Mouse (Mus musculus): Measurements from ENCODE around the gene Sox5. TPM values are rescaled to one million over a fixed set of nuclear protein-coding genes. Genes with fewer than 3 reads are reported as not detected.

Sox5 gene
- polyA plus RNA-seq, 2 experiments: 1.6 to 1.7 TPM

DNA sequence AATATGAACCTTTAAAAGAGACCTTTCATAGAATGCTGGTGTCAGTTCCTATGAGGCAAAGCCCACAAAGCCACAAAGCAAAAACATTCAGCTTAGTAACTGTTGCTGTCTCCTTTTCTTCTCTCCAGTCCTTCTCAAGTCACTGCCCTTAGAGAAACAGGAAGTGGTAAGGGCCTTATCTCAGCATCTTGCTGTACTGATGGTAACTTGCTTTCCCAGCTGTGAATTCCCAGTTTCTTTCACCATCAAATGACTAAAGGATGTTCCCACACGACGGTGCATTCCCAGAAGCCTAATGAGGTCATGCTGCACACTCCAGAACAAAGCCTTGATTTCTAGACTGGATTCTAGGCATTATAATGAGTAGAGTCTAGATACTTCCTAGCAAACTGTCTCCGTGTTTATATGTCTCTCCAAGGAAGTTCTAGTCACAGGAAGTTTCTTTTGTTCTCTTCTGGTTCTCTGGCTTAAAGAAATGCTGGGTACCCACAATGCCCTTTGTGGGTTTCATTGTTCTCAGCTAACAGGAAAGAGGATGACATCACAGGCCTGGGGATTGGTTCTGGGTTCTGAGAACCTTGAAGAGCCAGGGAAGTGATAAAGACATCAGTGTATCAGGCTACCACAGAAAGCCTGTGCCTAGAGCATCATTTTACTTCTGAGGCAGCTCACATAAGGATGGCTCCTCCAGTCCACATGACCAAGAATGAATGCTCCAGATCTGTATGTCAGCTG, 111.2 kb downstream of the Sox5 start:
- no peak overlapping the region for H3K4me2 ChIP-seq (ENCODE audit: low read depth)
- no peaks in the 10 kb centered on the region for H3K36me3 ChIP-seq (replicated peaks; ENCODE audit: control insufficient read depth, insufficient read depth, low read depth)
- H3K27me3 ChIP-seq (ENCODE audit: control insufficient read depth, insufficient read depth, low read length): no peaks in the 10 kb centered on the region
- H3K27ac ChIP-seq: no peak overlapping the region
- H3K9me3 ChIP-seq (ENCODE audit: control insufficient read depth, low read length): no peaks in the 10 kb centered on the region
- ATAC-seq (ENCODE audit: insufficient read depth) (no peak), DNase-seq (ENCODE audit: low read depth in 3 of 3, low spot score in 3 of 3) (no peak)
- no peak overlapping the region for H3K4me3 ChIP-seq (ENCODE audit: insufficient read depth in 1 of 2, low read depth in 2 of 2, low read length in 2 of 2)
- TF ChIP-seq EP300 (IDR thresholded peaks at IDR 0.05; ENCODE audit: low read depth): no peak
- TF ChIP-seq CTCF (IDR thresholded peaks at IDR 0.05; ENCODE audit: low read depth): no peak
- WGBS (ENCODE audit: insufficient replicate concordance): 9% methylated on average over 3 of the region's 3 CpGs
- H3K4me1 ChIP-seq (replicated peaks; ENCODE audit: control insufficient read depth in 2 of 2, insufficient read depth in 2 of 2, low read length in 1 of 2): peaks cover 0 to 2% of the 10 kb centered on the region in 2 experiments; a peak in 1 of 4 replicates
- H3K9ac ChIP-seq (replicated peaks): no peak overlapping the region

DNA sequence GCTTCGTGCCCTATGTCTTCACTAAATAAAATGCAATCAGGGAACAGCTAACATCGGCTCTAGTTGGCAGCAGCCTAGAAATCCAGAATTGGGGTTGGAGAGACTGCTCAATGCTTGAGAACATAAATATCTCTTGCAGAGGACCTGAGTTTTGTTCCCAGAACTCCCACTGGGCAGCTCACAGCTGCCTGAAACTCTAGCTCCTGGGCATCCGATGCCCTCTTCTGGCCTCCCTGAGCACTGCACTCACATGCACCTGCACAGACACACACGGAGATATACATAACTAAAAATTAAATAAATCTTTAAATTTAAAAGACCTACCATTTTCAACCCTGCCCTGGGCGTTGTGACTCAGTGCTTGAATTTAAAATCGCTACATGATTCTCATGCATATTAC, 115.2 kb downstream of the Sox5 start:
- no peak overlapping the region for H3K27ac ChIP-seq
- DNase-seq (ENCODE audit: low read depth in 3 of 3, low spot score in 3 of 3): no peak
- no peaks in the 10 kb centered on the region for H3K27me3 ChIP-seq (ENCODE audit: control insufficient read depth, insufficient read depth, low read length)
- no peaks in the 10 kb centered on the region for H3K9me3 ChIP-seq (ENCODE audit: control insufficient read depth, low read length)
- no peaks in the 10 kb centered on the region for H3K4me1 ChIP-seq (replicated peaks; ENCODE audit: control insufficient read depth in 2 of 2, insufficient read depth in 2 of 2, low read length in 1 of 2)
- TF ChIP-seq EP300 (IDR thresholded peaks at IDR 0.05; ENCODE audit: low read depth) (no peak), CTCF (IDR thresholded peaks at IDR 0.05; ENCODE audit: low read depth) (peak; percentile 25; the same call in 1 of the 2 replicates)
- WGBS (ENCODE audit: insufficient replicate concordance): 69% methylated on average over 6 of the region's 6 CpGs
- no peak for ATAC-seq (ENCODE audit: insufficient read depth)
- H3K4me3 ChIP-seq (ENCODE audit: insufficient read depth in 1 of 2, low read depth in 2 of 2, low read length in 2 of 2): no peak overlapping the region
- H3K9ac ChIP-seq (replicated peaks): no peak overlapping the region
- no peaks in the 10 kb centered on the region for H3K36me3 ChIP-seq (replicated peaks; ENCODE audit: control insufficient read depth, insufficient read depth, low read depth)
- no peak overlapping the region for H3K4me2 ChIP-seq (ENCODE audit: low read depth)

DNA sequence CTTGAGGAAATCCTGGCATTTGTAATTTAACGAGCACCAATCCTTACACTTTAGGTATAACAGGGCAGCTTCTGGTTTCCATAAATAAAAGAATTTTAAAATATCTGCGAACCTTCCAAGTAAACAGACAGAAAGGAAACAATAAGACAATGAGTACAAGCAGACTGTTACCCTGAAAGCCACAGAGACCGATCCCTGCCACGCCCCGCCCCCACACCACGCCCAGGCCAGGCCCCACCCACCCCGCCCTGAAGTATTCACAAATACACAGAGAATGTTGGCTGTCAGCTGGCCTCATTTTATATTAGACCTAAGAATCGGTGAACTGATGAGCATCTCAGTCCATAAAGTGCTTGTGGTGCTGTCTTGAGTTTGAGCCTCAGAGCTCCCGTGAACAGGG, 117.0 kb downstream of the Sox5 start:
- H3K4me3 ChIP-seq (ENCODE audit: insufficient read depth in 1 of 2, low read depth in 2 of 2, low read length in 2 of 2): no peak overlapping the region
- DNase-seq (ENCODE audit: low read depth in 3 of 3, low spot score in 3 of 3): no peak
- TF ChIP-seq EP300 (IDR thresholded peaks at IDR 0.05; ENCODE audit: low read depth) (no peak), CTCF (IDR thresholded peaks at IDR 0.05; ENCODE audit: low read depth) (no peak)
- H3K9me3 ChIP-seq (ENCODE audit: control insufficient read depth, low read length): no peaks in the 10 kb centered on the region
- ATAC-seq (ENCODE audit: insufficient read depth): no peak
- no peak overlapping the region for H3K4me2 ChIP-seq (ENCODE audit: low read depth)
- no peak overlapping the region for H3K9ac ChIP-seq (replicated peaks)
- WGBS (ENCODE audit: insufficient replicate concordance): 38% methylated on average over 9 of the region's 9 CpGs
- no peak overlapping the region for H3K27ac ChIP-seq
- no peaks in the 10 kb centered on the region for H3K4me1 ChIP-seq (replicated peaks; ENCODE audit: control insufficient read depth in 2 of 2, insufficient read depth in 2 of 2, low read length in 1 of 2)
- H3K27me3 ChIP-seq (ENCODE audit: control insufficient read depth, insufficient read depth, low read length): no peaks in the 10 kb centered on the region
- no peaks in the 10 kb centered on the region for H3K36me3 ChIP-seq (replicated peaks; ENCODE audit: control insufficient read depth, insufficient read depth, low read depth)

DNA sequence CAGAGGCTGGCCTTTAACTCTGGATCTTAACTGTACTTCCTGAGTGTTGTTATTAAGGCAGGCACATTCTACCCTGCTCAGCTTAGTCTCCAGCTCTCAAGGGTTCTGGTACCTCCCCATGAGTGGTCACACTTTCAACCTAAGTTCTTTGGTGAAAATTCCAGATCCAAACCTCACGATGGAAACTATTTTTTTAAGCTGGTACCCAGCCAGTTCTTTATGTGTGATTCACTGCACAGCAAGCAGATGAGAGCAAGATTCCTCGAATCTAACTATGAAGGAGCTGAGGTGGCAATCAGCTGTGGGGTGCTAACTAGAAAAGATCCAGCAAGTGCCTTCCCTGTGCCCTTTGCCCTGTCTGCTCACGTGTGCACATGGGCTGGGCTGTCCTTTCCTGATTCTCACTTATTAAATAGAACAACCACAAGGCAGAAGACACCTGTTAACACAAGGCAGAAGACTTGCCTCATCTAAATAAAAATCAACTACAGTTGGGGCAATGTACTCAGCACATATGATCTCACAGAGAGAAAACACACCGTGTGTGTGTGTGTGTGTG, 118.2 kb downstream of the Sox5 start:
- no peak for ATAC-seq (ENCODE audit: insufficient read depth)
- Histone ChIP-seq H3K27me3 (ENCODE audit: control insufficient read depth, insufficient read depth, low read length) (no peaks in the 10 kb centered on the region), H3K9me3 (ENCODE audit: control insufficient read depth, low read length) (no peaks in the 10 kb centered on the region), H3K4me3 (ENCODE audit: insufficient read depth in 1 of 2, low read depth in 2 of 2, low read length in 2 of 2) (no peak overlapping the region), H3K4me2 (ENCODE audit: low read depth) (no peak overlapping the region), H3K9ac (replicated peaks) (no peak overlapping the region), H3K36me3 (replicated peaks; ENCODE audit: control insufficient read depth, insufficient read depth, low read depth) (no peaks in the 10 kb centered on the region), H3K27ac (no peak overlapping the region), H3K4me1 (replicated peaks; ENCODE audit: control insufficient read depth in 2 of 2, insufficient read depth in 2 of 2, low read length in 1 of 2) (no peaks in the 10 kb centered on the region)
- WGBS (ENCODE audit: insufficient replicate concordance): 46% methylated on average over 4 of the region's 4 CpGs
- DNase-seq (ENCODE audit: low read depth in 3 of 3, low spot score in 3 of 3): no peak
- TF ChIP-seq CTCF (IDR thresholded peaks at IDR 0.05; ENCODE audit: low read depth) (no peak), EP300 (IDR thresholded peaks at IDR 0.05; ENCODE audit: low read depth) (no peak)

Measured in liver, embryonic 14.5 days (tissue).